Comparison of ENCODE assay signal across 8 mouse cellular contexts in genomic region chr8:126946444-126946843, GRCm38 (mm10). TPM values are rescaled to one million over a fixed set of nuclear protein-coding genes. Genes with fewer than 3 reads are reported as not detected.
DNase-seq lines count a peak whose midpoint lies in the region; ATAC-seq and TF ChIP-seq lines count a peak whose summit lies in the region.

No protein-coding gene starts in this region.

- in situ Hi-C loops in CH12.LX (cut with MboI; ENCODE audit: low pct_ligation_motif_present, low pct_unique_long_range_greater_than_20kb, low sequenced_read_pairs): no loop called here

- TF ChIP-seq RAD21 in CH12.LX (IDR thresholded peaks at IDR 0.05; ENCODE audit: low read depth, low read length): no peak

- H3K9me3 ChIP-seq in heart, embryonic 15.5 days (replicated peaks): no peaks in the 10 kb centered on the region
- H3K9me3 ChIP-seq in CH12.LX (replicated peaks; ENCODE audit: low read length): no peaks in the 10 kb centered on the region
- H3K9me3 ChIP-seq in limb, embryonic 13.5 days: no peaks in the 10 kb centered on the region

- H3K9ac ChIP-seq in heart, embryonic 15.5 days: no peak overlapping the region
- H3K9ac ChIP-seq in CH12.LX (ENCODE audit: insufficient read depth, low read depth): no peak overlapping the region
- H3K9ac ChIP-seq in limb, embryonic 13.5 days: peak overlapping the region; percentile 91; the same call in 1 of the 2 replicates

- H3K27ac ChIP-seq in heart, embryonic 15.5 days: 0 out of 2 replicates have a peak overlapping the region, but pooled peaks have one; percentile 90
- H3K27ac ChIP-seq in CH12.LX (ENCODE audit: insufficient read depth, low read depth): no peak overlapping the region
- peak overlapping the region; percentile 80; the same call in 1 of the 2 replicates for H3K27ac ChIP-seq in bone marrow macrophage, adult 2 months (ENCODE audit: insufficient read depth, low read depth, low read length)
- H3K27ac ChIP-seq in limb, embryonic 13.5 days: no peak overlapping the region

- 81% methylated on average over 7 of the region's 7 CpGs for WGBS in heart, embryonic 15.5 days
- WGBS in limb, embryonic 13.5 days: 69% methylated on average over 7 of the region's 7 CpGs

- H3K36me3 ChIP-seq in heart, embryonic 15.5 days: peaks cover 23% of the 10 kb centered on the region
- peaks cover 20 to 64% of the 10 kb centered on the region in 2 experiments for H3K36me3 ChIP-seq in CH12.LX (replicated peaks in 1 of 2; ENCODE audit: control insufficient read depth in 1 of 2, insufficient read depth in 1 of 2, low read length in 1 of 2)
- H3K36me3 ChIP-seq in limb, embryonic 13.5 days: peaks cover 31% of the 10 kb centered on the region

- no peak for TF ChIP-seq CTCF in CH12.LX (conservative IDR thresholded peaks at IDR 0.05 in 1 of 2, IDR thresholded peaks at IDR 0.05 in 1 of 2; ENCODE audit: low read depth in 2 of 2, low read length in 2 of 2)
- TF ChIP-seq CTCF in bone marrow macrophage, adult 2 months (IDR thresholded peaks at IDR 0.05; ENCODE audit: low read depth, low read length): no peak

- peaks cover 39% of the 10 kb centered on the region for H3K79me2 ChIP-seq in CH12.LX (replicated peaks; ENCODE audit: control insufficient read depth, extremely low read depth, insufficient read depth, poor library complexity, severe bottlenecking)

- H3K27me3 ChIP-seq in heart, embryonic 15.5 days: no peaks in the 10 kb centered on the region
- no peaks in the 10 kb centered on the region for H3K27me3 ChIP-seq in CH12.LX (replicated peaks)
- H3K27me3 ChIP-seq in limb, embryonic 13.5 days: no peaks in the 10 kb centered on the region

- H3K4me1 ChIP-seq in heart, embryonic 15.5 days (replicated peaks): peaks cover 25% of the 10 kb centered on the region
- peaks cover 2 to 19% of the 10 kb centered on the region in 2 experiments; a peak in 3 of 4 replicates for H3K4me1 ChIP-seq in CH12.LX (ENCODE audit: control insufficient read depth in 1 of 2, insufficient read depth in 2 of 2)
- peaks cover 16% of the 10 kb centered on the region for H3K4me1 ChIP-seq in bone marrow macrophage, adult 2 months (ENCODE audit: control insufficient read depth, insufficient read depth, low read length)
- H3K4me1 ChIP-seq in limb, embryonic 13.5 days: peaks cover 30% of the 10 kb centered on the region

- no peak overlapping the region for H3K4me3 ChIP-seq in heart, embryonic 15.5 days
- no peak overlapping the region for H3K4me3 ChIP-seq in CH12.LX (replicated peaks in 1 of 3; ENCODE audit: low read depth in 2 of 3, low read length in 2 of 3, poor library complexity in 1 of 3)
- H3K4me3 ChIP-seq in bone marrow macrophage, adult 2 months (ENCODE audit: insufficient read depth, low read length): no peak overlapping the region
- peak overlapping the region; percentile 81 for H3K4me3 ChIP-seq in limb, embryonic 13.5 days

- no peak for DNase-seq in heart, adult 8-10 months (ENCODE audit: low spot score)
- DNase-seq in CH12.LX (ENCODE audit: extremely low read depth): no peak
- no peak for DNase-seq in thymus, postnatal 36 days
- DNase-seq in retina, embryonic 14.5 days (ENCODE audit: low spot score): no peak
- DNase-seq in embryo, embryonic 11 days: no peak

- no peak for ATAC-seq in heart, embryonic 15.5 days (replicated peaks; ENCODE audit: insufficient number of reproducible peaks, insufficient read depth, low FRiP score, low read depth)
- ATAC-seq in limb, embryonic 13.5 days (ENCODE audit: low FRiP score, low read depth): no peak

- dilution Hi-C loops in CH12.LX (cut with MboI; ENCODE audit: extremely low pct_ligation_motif_present, extremely low pct_unique_long_range_greater_than_20kb, low sequenced_read_pairs): no loop called here

- H3K4me2 ChIP-seq in heart, embryonic 15.5 days: peak overlapping the region; percentile 86; the same call in 1 of the 2 replicates
- H3K4me2 ChIP-seq in CH12.LX (ENCODE audit: insufficient read depth, low read depth, poor library complexity, severe bottlenecking): peak overlapping the region; percentile 57; the same call in 1 of the 2 replicates
- peak overlapping the region; percentile 90 for H3K4me2 ChIP-seq in limb, embryonic 13.5 days (replicated peaks)

- no peak for TF ChIP-seq POLR2A in CH12.LX (IDR thresholded peaks at IDR 0.05; ENCODE audit: low read depth, low read length)
- TF ChIP-seq POLR2A in bone marrow macrophage, adult 2 months (IDR thresholded peaks at IDR 0.05; ENCODE audit: borderline replicate concordance, low read depth, low read length): no peak

- TF ChIP-seq EP300 in CH12.LX (IDR thresholded peaks at IDR 0.05; ENCODE audit: low read length): no peak

TF ChIP-seq in CH12.LX, 34 proteins besides CTCF, POLR2A, EP300 and RAD21:
- TF ChIP-seq PAX5 (IDR thresholded peaks at IDR 0.05; ENCODE audit: low read length): no peak
- no peak for TF ChIP-seq ZC3H11A (IDR thresholded peaks at IDR 0.05; ENCODE audit: low read depth, low read length)
- TF ChIP-seq POLR2AphosphoS2 (IDR thresholded peaks at IDR 0.05; ENCODE audit: low read depth, low read length): no peak
- no peak for TF ChIP-seq RCOR1 (conservative IDR thresholded peaks at IDR 0.05; ENCODE audit: low read depth, low read length)
- TF ChIP-seq ZKSCAN1 (IDR thresholded peaks at IDR 0.05; ENCODE audit: borderline replicate concordance, low read depth, low read length): no peak
- no peak for TF ChIP-seq TBP (conservative IDR thresholded peaks at IDR 0.05; ENCODE audit: low read depth, low read length)
- TF ChIP-seq JUND (conservative IDR thresholded peaks at IDR 0.05; ENCODE audit: low read depth, low read length): no peak
- no peak for TF ChIP-seq GABPA (IDR thresholded peaks at IDR 0.05; ENCODE audit: insufficient replicate concordance, low read depth, low read length)
- TF ChIP-seq BHLHE40 (IDR thresholded peaks at IDR 0.05; ENCODE audit: low read depth, low read length): no peak
- TF ChIP-seq JUN (IDR thresholded peaks at IDR 0.05; ENCODE audit: insufficient read depth, low read depth, low read length): no peak
- TF ChIP-seq MAZ (IDR thresholded peaks at IDR 0.05; ENCODE audit: low read depth, low read length): no peak

RNA-seq across cellular contexts. Expression of gene Tomm20, which starts 0.8 kb away (rescaled TPM):
- polyA plus RNA-seq in heart, embryonic 15.5 days (2015; fragmentation: Nextera tagmentation; extraction: Ambion mirVana): 183 TPM in 2 replicates
- total RNA-seq in heart, adult 8-10 months (2022): 100 to 1,000 TPM in 1 of 4 experiments, 10 to 100 TPM in 3; 82.0 to 104 (median 91.0) TPM
- total RNA-seq in CH12.LX (2012; rRNA removed) (337 and 394 TPM in 2 replicates), CH12.LX (2014; rRNA removed) (130 and 151 TPM in 2 replicates)
- polyA plus RNA-seq in CH12.LX (2012; ENCODE audit: insufficient read length, low read depth): 513 TPM in 2 replicates
- polyA plus RNA-seq in bone marrow macrophage, adult 2 months (2012; ENCODE audit: insufficient read depth, insufficient read length, missing spikeins): 79.4 and 89.9 TPM in 2 replicates
- 208 and 214 TPM in 2 replicates for polyA plus RNA-seq in limb, embryonic 13.5 days (2015; fragmentation: Nextera tagmentation; extraction: Ambion mirVana)

RNA-seq across cellular contexts. Expression of gene Rbm34, which starts 24.4 kb away (rescaled TPM):
- polyA plus RNA-seq in heart, embryonic 15.5 days (2015; fragmentation: Nextera tagmentation; extraction: Ambion mirVana): 11.6 and 12.0 TPM in 2 replicates
- total RNA-seq in heart, adult 8-10 months (2022): 1 to 10 TPM; 2.7 to 4.1 (median 3.2) TPM
- total RNA-seq in CH12.LX (2012; rRNA removed): 24.8 and 29.8 TPM in 2 replicates
- 42.7 and 47.2 TPM in 2 replicates for total RNA-seq in CH12.LX (2014; rRNA removed)
- 42.3 and 52.4 TPM in 2 replicates for polyA plus RNA-seq in CH12.LX (2012; ENCODE audit: insufficient read length, low read depth)
- 19.7 and 20.9 TPM in 2 replicates for polyA plus RNA-seq in bone marrow macrophage, adult 2 months (2012; ENCODE audit: insufficient read depth, insufficient read length, missing spikeins)
- 26.6 and 29.3 TPM in 2 replicates for polyA plus RNA-seq in limb, embryonic 13.5 days (2015; fragmentation: Nextera tagmentation; extraction: Ambion mirVana)

Comparison
In these comparisons a context has a peak if more than half of its experiments do, and no peak if none do; other contexts are left out.
1. H3K27ac ChIP-seq: peak in heart, embryonic 15.5 days (single experiment) and bone marrow macrophage, adult 2 months (single experiment); none in CH12.LX (single experiment) and limb, embryonic 13.5 days (single experiment).
2. Peak in every context shown above with its lines, with median percentiles within 50 percentile points of each other: H3K4me2 ChIP-seq.